Mouse (Mus musculus) ES-E14 (cell line): ENCODE results near the gene Ly9.

Experiments
- CHD2 ChIP-seq: IDR thresholded peaks from 2 replicates; pipeline ENCODE4 v1.6.1; 2014; ENCODE audit warnings: mild to moderate bottlenecking, low read depth, low read length, inconsistent platforms
- ZC3H11A ChIP-seq: IDR thresholded peaks from 2 replicates; pipeline ENCODE4 v1.6.1; 2012; ENCODE audit warnings: low read depth, mild to moderate bottlenecking, inconsistent platforms, low read length, borderline replicate concordance
- ZNF384 ChIP-seq: IDR thresholded peaks from 2 replicates; pipeline ENCODE4 v1.6.1; 2012; ENCODE audit warnings: low read depth, low read length, inconsistent platforms

GRCm38 (mm10) chr1:171564247-171564646 lies 43.0 kb downstream of the Ly9 start:
- peak; percentile 64; the same call in 1 of the 2 replicates for TF ChIP-seq ZC3H11A
- no peak for TF ChIP-seq ZNF384
- no peak for TF ChIP-seq CHD2
